Mouse (Mus musculus) layer of hippocampus, adult 8-10 months (tissue): ENCODE measurements around the gene Olfr143. TPM values are rescaled to one million over a fixed set of nuclear protein-coding genes. Genes with fewer than 3 reads are reported as not detected.

Experiments used
- DNase-seq, 2 experiments: peaks; one replicate each; pipeline ENCODE4 v3.0.0; 2022; ENCODE audit warnings: low spot score in 2 of 2
- total RNA-seq, 4 experiments: library from RNA; stranded (reverse); gene quantifications; 2 replicates each; pipeline ENCODE4 v1.2.4; 2022

The Olfr143 gene
- total RNA-seq, result not detected

GRCm38 (mm10) chr9:38252474-38252873 is at the start of gene Olfr143:
Gene Olfr143 (plus strand): TSS chr9:38252774.
- no peak for DNase-seq

DNA sequence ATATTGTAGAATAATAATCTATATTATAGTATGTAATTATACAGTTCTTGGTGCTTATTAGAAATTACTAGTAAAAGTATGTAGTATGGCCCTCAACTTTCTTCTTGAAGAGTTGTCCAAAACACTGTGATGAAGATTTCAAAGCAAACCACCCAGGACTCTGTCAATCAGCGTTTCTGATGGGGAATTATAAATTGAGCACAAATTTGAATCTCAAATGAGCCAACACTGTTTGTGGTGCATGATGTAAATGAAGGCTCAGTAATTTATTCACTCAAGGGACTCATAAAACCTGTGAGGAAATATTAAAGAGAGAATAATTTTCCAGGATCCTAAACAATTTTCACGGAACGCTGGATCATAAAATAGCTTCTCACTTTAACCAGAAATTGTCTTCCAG is 44.5 kb upstream of the Olfr143 start, which contains the start of gene Olfr893:
Gene Olfr893 (plus strand): TSS at position 301 of the 400 bp plus-strand sequence.
- DNase-seq, result no peak

DNA sequence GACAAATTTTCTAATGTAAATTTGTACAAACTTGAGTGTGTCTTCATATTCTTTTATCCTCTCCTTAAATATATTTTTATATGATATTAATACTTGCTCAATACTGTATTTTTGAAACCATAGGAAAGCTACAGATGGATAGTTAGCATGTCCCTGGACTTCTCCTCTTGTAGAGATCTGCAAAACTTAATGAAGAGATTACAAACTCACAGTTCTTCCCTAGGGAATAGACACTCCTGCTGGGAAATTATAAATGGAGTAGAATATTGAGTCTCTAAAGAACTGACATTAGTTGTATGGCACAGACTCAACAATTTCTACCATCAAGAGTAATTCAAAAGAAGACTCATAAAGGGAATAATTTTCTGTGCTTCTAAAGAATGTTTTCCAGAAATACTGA is 34.8 kb upstream of the Olfr143 start, which contains the start of gene Olfr894:
Gene Olfr894 (plus strand): TSS at position 301 of the 400 bp plus-strand sequence.
- DNase-seq, result no peak

- DNase-seq, result no peak
Observed at GRCm38 (mm10) chr9:38267551-38267950, 15.0 kb downstream of the Olfr143 start, which contains the start of gene Olfr895. Gene Olfr895 (plus strand): TSS chr9:38267851.

GRCm38 (mm10) chr9:38290807-38291206 is 38.2 kb downstream of the Olfr143 start, which contains the start of gene Olfr896-ps1:
Gene Olfr896-ps1 (plus strand): TSS chr9:38291107.
- no peak for DNase-seq

Other genes with a start within 250 kb of the Olfr143 start
- not detected for gene Olfr883, start 227.0 kb upstream of the Olfr143 start, total RNA-seq
- gene Olfr884, start 206.2 kb upstream of the Olfr143 start, total RNA-seq, result not detected
- gene Olfr885, start 191.5 kb upstream of the Olfr143 start, total RNA-seq, result not detected
- gene Olfr887, start 168.7 kb upstream of the Olfr143 start, total RNA-seq, result not detected
- not detected for gene Olfr888, start 144.6 kb upstream of the Olfr143 start, total RNA-seq
- gene Olfr889, start 137.6 kb upstream of the Olfr143 start, total RNA-seq, result not detected
- gene Olfr890, start 110.3 kb upstream of the Olfr143 start, total RNA-seq, result not detected
- gene Olfr891, start 72.0 kb upstream of the Olfr143 start, total RNA-seq, result not detected
- not detected for gene Olfr893, start 44.4 kb upstream of the Olfr143 start, total RNA-seq
- gene Olfr894, start 34.7 kb upstream of the Olfr143 start, total RNA-seq, result not detected
- not detected for gene Olfr895, start 15.1 kb downstream of the Olfr143 start, total RNA-seq
- not detected for gene Olfr896-ps1, start 38.3 kb downstream of the Olfr143 start, total RNA-seq
- not detected for gene Olfr25, start 76.3 kb downstream of the Olfr143 start, total RNA-seq
- not detected for gene Olfr898, start 95.6 kb downstream of the Olfr143 start, total RNA-seq
- gene Olfr250, start 114.1 kb downstream of the Olfr143 start, total RNA-seq, result not detected
- gene Olfr251, start 124.3 kb downstream of the Olfr143 start, total RNA-seq, result not detected
- not detected for gene Olfr147, start 148.9 kb downstream of the Olfr143 start, total RNA-seq
- not detected for gene Olfr901, start 176.7 kb downstream of the Olfr143 start, total RNA-seq
- not detected for gene Olfr902, start 194.9 kb downstream of the Olfr143 start, total RNA-seq
- gene Olfr904, start 210.4 kb downstream of the Olfr143 start, total RNA-seq, result not detected
- gene Olfr905, start 218.3 kb downstream of the Olfr143 start, total RNA-seq, result not detected
- not detected for gene Olfr906, start 234.3 kb downstream of the Olfr143 start, total RNA-seq
- not detected for gene Olfr907, start 243.0 kb downstream of the Olfr143 start, total RNA-seq